Mouse (Mus musculus) forebrain, embryonic 14.5 days (tissue): ENCODE results near the gene Cuedc1. TPM values are rescaled to one million over a fixed set of nuclear protein-coding genes. Genes with fewer than 3 reads are reported as not detected.

Experiments used
- ATAC-seq: fragments of 200-750 bp; cut with Nextera tagmentation; 2 replicates; pipeline ENCODE4 v1.8.0; 2017; ENCODE audit warnings: mild to moderate bottlenecking, moderate library complexity
- DNase-seq: peaks from one replicate; pipeline ENCODE4 v3.0.0-alpha.2; 2015; ENCODE audit warnings: low spot score
- H3K27ac ChIP-seq: fragments of 300-500 bp; sonication (generic); 2 replicates; pipeline ENCODE4 v1.5.1; 2014; ENCODE audit warnings: low read depth, mild to moderate bottlenecking, control low read depth, low read length, moderate library complexity
- H3K27me3 ChIP-seq: fragments of 300-500 bp; sonication (generic); replicated peaks from 2 replicates; pipeline ENCODE4 v1.6.1; 2014; ENCODE audit warnings: low read length, control low read depth, mixed read lengths; ENCODE audit not compliant: control insufficient read depth, insufficient read depth
- H3K36me3 ChIP-seq: fragments of 300-500 bp; sonication (generic); 2 replicates; pipeline ENCODE4 v1.6.1; 2014; ENCODE audit warnings: low read length, control low read depth; ENCODE audit not compliant: control insufficient read depth, insufficient read depth
- H3K4me1 ChIP-seq: fragments of 300-500 bp; sonication (generic); 2 replicates; pipeline ENCODE4 v1.6.1; 2014; ENCODE audit warnings: antibody characterized with exemption, low read length, control low read depth; ENCODE audit not compliant: control insufficient read depth, insufficient read depth
- H3K4me2 ChIP-seq: fragments of 300-500 bp; sonication (generic); 2 replicates; pipeline ENCODE4 v1.6.1; 2014; ENCODE audit warnings: mild to moderate bottlenecking, control low read depth, low read length
- H3K4me3 ChIP-seq: fragments of 300-500 bp; sonication (generic); 2 replicates; pipeline ENCODE4 v1.5.1; 2014; ENCODE audit warnings: low read depth, low read length, control low read depth
- H3K9ac ChIP-seq: fragments of 300-500 bp; sonication (generic); 2 replicates; pipeline ENCODE4 v1.6.1; 2014; ENCODE audit warnings: mild to moderate bottlenecking, low read length, control low read depth, moderate library complexity
- H3K9me3 ChIP-seq: fragments of 300-500 bp; sonication (generic); replicated peaks from 2 replicates; pipeline ENCODE4 v1.6.1; 2016; ENCODE audit warnings: low read length, control low read depth, mixed read lengths; ENCODE audit not compliant: control insufficient read depth
- WGBS: fragments of 180-500 bp; shearing (Covaris S2); extraction: QIAGEN DNeasy Blood & Tissue Kit; methylation state at CpG from one replicate; pipeline ENCODE4 v1.1.7; 2014; 5-methylcytosine and 5-hydroxymethylcytosine counted together
- polyA plus RNA-seq: library from polyadenylated mRNA; unstranded; fragments of >200 nt; fragmentation: Nextera tagmentation; extraction: Ambion mirVana; gene quantifications from 2 replicates; pipeline ENCODE4 v1.2.1, GENCODE M21; 2014

Gene Cuedc1
- polyA plus RNA-seq, 1 experiment from 2014 or later = 13.0 TPM

DNA sequence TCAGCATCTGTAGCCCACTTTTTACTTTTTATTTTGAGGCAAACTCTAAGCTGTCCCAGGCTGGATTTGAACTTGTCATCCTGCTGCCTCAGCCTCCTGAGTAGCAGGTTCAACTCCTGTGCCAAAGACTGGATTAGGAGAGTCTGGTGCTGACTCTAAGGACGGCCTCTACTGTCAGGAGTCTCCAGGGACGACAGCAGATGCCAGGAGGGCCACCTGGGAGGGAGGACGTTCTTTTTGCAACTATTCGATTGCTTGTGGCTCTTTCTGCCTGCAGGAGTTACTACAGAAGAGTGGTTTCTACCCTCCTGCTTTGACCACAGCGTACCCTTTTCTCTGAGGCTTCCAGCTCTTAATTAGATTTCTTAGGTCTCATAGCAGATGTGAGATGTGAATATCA is 24.7 kb downstream of the Cuedc1 start:
- ATAC-seq = no peak
- no peaks in the 10 kb centered on the region for H3K9me3 ChIP-seq
- H3K4me2 ChIP-seq = no peak overlapping the region
- 29% methylated on average over 5 of the region's 5 CpGs for WGBS
- H3K9ac ChIP-seq = no peak overlapping the region
- no peaks in the 10 kb centered on the region for H3K36me3 ChIP-seq
- H3K4me1 ChIP-seq = peaks cover 50% of the 10 kb centered on the region
- H3K4me3 ChIP-seq = no peak overlapping the region
- no peak for DNase-seq
- H3K27me3 ChIP-seq = no peaks in the 10 kb centered on the region
- H3K27ac ChIP-seq = no peak overlapping the region

- peaks cover 45% of the 10 kb centered on the region for H3K4me1 ChIP-seq
- no peak for DNase-seq
- no peak overlapping the region for H3K9ac ChIP-seq
- H3K4me3 ChIP-seq = no peak overlapping the region
- no peak for ATAC-seq
- WGBS = 70% methylated on average over 5 of the region's 5 CpGs
- no peaks in the 10 kb centered on the region for H3K27me3 ChIP-seq
- no peak overlapping the region for H3K27ac ChIP-seq
- no peak overlapping the region for H3K4me2 ChIP-seq
- H3K36me3 ChIP-seq = no peaks in the 10 kb centered on the region
- no peaks in the 10 kb centered on the region for H3K9me3 ChIP-seq
Observed at GRCm38 (mm10) chr11:88123021-88123420, 25.2 kb downstream of the Cuedc1 start.

DNA sequence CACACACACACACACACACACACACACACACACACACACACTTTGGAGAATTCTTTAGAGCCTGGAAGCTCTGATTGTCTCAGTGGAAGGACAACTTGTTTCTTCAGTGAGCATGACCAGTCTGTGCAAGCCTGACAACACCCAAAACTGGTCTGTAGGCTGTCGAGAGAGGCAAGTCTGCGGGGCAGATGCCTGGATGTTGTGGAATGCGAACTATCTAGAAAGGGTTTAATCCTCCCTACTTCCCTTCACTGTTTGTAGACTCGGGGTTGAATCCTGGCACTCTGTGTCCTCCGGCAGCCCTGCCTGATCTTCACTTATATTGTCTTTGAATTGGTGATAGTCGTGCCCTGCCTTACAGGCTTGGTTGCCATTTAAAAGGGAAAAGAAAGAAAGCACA is 25.9 kb downstream of the Cuedc1 start:
- DNase-seq (no peak), ATAC-seq (no peak)
- Histone ChIP-seq H3K27me3 (no peaks in the 10 kb centered on the region), H3K27ac (no peak overlapping the region), H3K9me3 (no peaks in the 10 kb centered on the region), H3K4me1 (peaks cover 38% of the 10 kb centered on the region), H3K4me2 (no peak overlapping the region), H3K4me3 (no peak overlapping the region), H3K9ac (no peak overlapping the region), H3K36me3 (no peaks in the 10 kb centered on the region)
- 29% methylated on average over 6 of the region's 6 CpGs for WGBS

DNA sequence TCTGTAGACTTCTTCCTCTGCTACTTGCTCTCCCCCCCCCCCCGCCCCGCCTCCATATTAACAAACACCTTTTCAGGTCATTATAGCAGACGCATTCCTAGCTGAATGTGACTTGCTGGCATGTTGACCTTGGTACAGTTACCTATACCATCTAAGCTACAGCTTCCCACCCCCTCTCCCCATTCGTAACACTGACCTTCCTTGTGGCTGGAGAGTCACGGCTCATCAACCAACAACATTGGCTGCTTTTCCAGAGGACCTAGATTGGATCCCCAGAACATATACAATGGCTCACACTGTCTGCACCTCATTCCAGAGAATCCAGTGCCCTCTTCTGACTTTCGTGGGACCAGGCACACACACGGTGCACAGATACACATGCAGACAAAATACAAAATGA is 27.6 kb downstream of the Cuedc1 start:
- Histone ChIP-seq H3K4me2 (no peak overlapping the region), H3K4me1 (peaks cover 23% of the 10 kb centered on the region), H3K27ac (no peak overlapping the region), H3K4me3 (no peak overlapping the region), H3K9ac (no peak overlapping the region), H3K9me3 (no peaks in the 10 kb centered on the region), H3K36me3 (no peaks in the 10 kb centered on the region), H3K27me3 (no peaks in the 10 kb centered on the region)
- DNase-seq (no peak), ATAC-seq (no peak)
- WGBS = 73% methylated on average over 6 of the region's 7 CpGs

DNA sequence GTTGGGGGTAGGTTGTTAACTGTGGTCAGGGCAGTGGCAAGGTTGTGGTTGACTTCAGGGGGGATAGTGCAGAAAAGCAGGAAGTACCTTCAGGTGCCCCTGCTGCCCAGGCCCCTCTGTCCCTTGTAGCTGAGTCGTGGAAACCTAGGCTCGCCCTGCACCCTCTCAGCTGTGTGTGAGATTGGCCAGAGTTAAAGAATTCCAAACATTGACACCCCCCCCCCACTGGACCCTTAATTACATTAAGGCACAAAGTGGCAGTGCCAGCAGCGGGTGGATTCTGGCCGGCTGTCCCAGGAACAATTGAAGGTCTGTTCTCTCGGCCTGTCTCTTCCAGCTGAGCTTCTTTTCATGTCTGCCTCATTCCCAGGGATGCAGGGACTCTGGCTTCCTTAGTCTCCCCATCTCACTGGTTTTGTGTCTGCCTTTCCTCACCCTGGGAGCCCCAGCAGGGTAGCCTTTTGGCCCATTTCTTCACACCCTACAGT is 28.5 kb downstream of the Cuedc1 start:
- H3K9ac ChIP-seq = no peak overlapping the region
- peak; percentile 80 for DNase-seq
- no peaks in the 10 kb centered on the region for H3K27me3 ChIP-seq
- H3K4me2 ChIP-seq = no peak overlapping the region
- no peaks in the 10 kb centered on the region for H3K36me3 ChIP-seq
- peak overlapping the region; percentile 74 for H3K27ac ChIP-seq
- 0% methylated on average over 5 of the region's 5 CpGs for WGBS
- H3K4me3 ChIP-seq = no peak overlapping the region
- H3K9me3 ChIP-seq = no peaks in the 10 kb centered on the region
- peaks cover 20% of the 10 kb centered on the region for H3K4me1 ChIP-seq
- peak; percentile 78 for ATAC-seq

GRCm38 (mm10) chr11:88128461-88128860 is 30.6 kb downstream of the Cuedc1 start:
- H3K4me3 ChIP-seq = no peak overlapping the region
- H3K27me3 ChIP-seq = no peaks in the 10 kb centered on the region
- WGBS = 90% methylated on average over 9 of the region's 9 CpGs
- H3K9me3 ChIP-seq = no peaks in the 10 kb centered on the region
- H3K9ac ChIP-seq = no peak overlapping the region
- no peaks in the 10 kb centered on the region for H3K36me3 ChIP-seq
- ATAC-seq (no peak), DNase-seq (no peak)
- H3K4me1 ChIP-seq = peaks cover 11% of the 10 kb centered on the region
- H3K27ac ChIP-seq = no peak overlapping the region
- H3K4me2 ChIP-seq = no peak overlapping the region

DNA sequence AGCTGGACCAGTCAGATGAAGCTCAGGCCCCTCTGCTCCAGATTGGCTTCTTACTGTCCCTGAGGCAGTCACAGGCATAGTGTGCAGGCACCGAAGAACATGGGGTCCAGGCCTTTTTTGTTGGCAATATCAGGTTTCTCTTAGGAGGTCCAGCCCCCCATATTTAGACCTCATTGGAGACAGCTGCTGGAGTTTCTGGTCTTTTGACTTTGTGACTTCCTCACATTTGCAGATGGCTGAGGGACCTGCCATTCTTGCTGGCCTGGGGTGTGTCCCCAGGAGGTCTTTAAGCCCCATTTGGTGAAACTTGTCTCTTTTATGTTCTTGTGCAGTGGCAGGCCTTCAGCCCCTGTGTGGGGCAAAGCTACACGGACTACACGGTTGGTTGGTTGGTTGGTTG is 31.4 kb downstream of the Cuedc1 start:
- no peak for DNase-seq
- H3K27ac ChIP-seq = no peak overlapping the region
- no peak for ATAC-seq
- H3K36me3 ChIP-seq = no peaks in the 10 kb centered on the region
- H3K4me1 ChIP-seq = peaks cover 11% of the 10 kb centered on the region
- no peak overlapping the region for H3K9ac ChIP-seq
- H3K4me2 ChIP-seq = no peak overlapping the region
- H3K27me3 ChIP-seq = no peaks in the 10 kb centered on the region
- 63% methylated on average over 3 of the region's 3 CpGs for WGBS
- H3K4me3 ChIP-seq = no peak overlapping the region
- H3K9me3 ChIP-seq = no peaks in the 10 kb centered on the region

GRCm38 (mm10) chr11:88129935-88130334 is 32.1 kb downstream of the Cuedc1 start:
- H3K36me3 ChIP-seq = no peaks in the 10 kb centered on the region
- H3K9ac ChIP-seq = no peak overlapping the region
- no peak for ATAC-seq
- WGBS = 92% methylated on average over 10 of the region's 10 CpGs
- no peak overlapping the region for H3K4me2 ChIP-seq
- H3K4me3 ChIP-seq = no peak overlapping the region
- DNase-seq = no peak
- H3K4me1 ChIP-seq = peaks cover 11% of the 10 kb centered on the region
- no peak overlapping the region for H3K27ac ChIP-seq
- H3K9me3 ChIP-seq = no peaks in the 10 kb centered on the region
- H3K27me3 ChIP-seq = no peaks in the 10 kb centered on the region

DNA sequence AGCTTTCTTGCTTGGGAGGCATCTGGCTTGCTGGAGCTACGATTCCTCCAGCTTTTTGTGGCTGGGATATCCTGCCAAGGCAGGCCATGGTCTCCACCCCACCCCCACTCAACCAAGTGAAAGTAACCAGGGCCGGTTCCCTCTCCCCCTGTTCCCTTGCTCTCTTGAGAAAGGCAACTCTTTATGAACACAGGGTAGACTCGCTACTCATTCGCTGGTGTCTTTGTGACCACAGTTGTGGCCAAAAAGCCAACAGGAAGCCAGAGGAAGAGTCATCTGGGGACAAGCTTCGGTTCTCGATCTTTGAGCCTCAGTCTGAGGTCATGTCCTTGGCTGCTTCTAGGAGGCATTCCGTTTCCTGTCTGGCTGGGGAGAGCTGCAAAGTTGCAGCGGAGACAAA is 34.0 kb downstream of the Cuedc1 start:
- H3K4me2 ChIP-seq = no peak overlapping the region
- H3K4me3 ChIP-seq = no peak overlapping the region
- H3K4me1 ChIP-seq = 0 out of 2 replicates have a peak, but pooled peaks cover 3% of the 10 kb centered on the region
- no peak overlapping the region for H3K9ac ChIP-seq
- no peak for DNase-seq
- no peak overlapping the region for H3K27ac ChIP-seq
- ATAC-seq = no peak
- no peaks in the 10 kb centered on the region for H3K27me3 ChIP-seq
- H3K9me3 ChIP-seq = no peaks in the 10 kb centered on the region
- 85% methylated on average over 8 of the region's 8 CpGs for WGBS
- no peaks in the 10 kb centered on the region for H3K36me3 ChIP-seq
